Mouse (Mus musculus) E14TG2a.4 (cell line): ENCODE data around the gene Cc2d2b.

Experiments
- CTCF ChIP-seq: conservative IDR thresholded peaks from 2 replicates; pipeline ENCODE4 v1.5.1; 2014; ENCODE audit warnings: low read length
- NANOG ChIP-seq: IDR thresholded peaks from 2 replicates; pipeline ENCODE4 v1.6.1; 2014; ENCODE audit warnings: borderline replicate concordance, low read length, mixed read lengths

GRCm38 (mm10) chr19:40728732-40729420 is 19.7 kb upstream of the Cc2d2b start:
- TF ChIP-seq CTCF = no peak
- no peak for TF ChIP-seq NANOG
